In genomic region chr17:47678702-47679101, GRCm38 (mm10) we compare ENCODE assay signal across 28 mouse cellular contexts. TPM values are rescaled to one million over a fixed set of nuclear protein-coding genes. Genes with fewer than 3 reads are reported as not detected.
DNase-seq lines count a peak whose midpoint lies in the region; ATAC-seq and TF ChIP-seq lines count a peak whose summit lies in the region.
"Had no signal": no experiment of that assay in that cellular context is flagged by ENCODE, and none has a peak within 500 bp of the region (broad histone marks: within the 10 kb centered on the region; RNA-seq: fewer than 3 reads in every experiment).

No protein-coding gene starts in this region.

- H3K27me3 ChIP-seq in kidney, embryonic 14.5 days (ENCODE audit: control insufficient read depth, insufficient read depth, low read length): no peaks in the 10 kb centered on the region
- H3K27me3 ChIP-seq in kidney, adult 2 months (replicated peaks; ENCODE audit: control insufficient read depth, insufficient read depth, low read length): no peaks in the 10 kb centered on the region
- no peaks in the 10 kb centered on the region for H3K27me3 ChIP-seq in kidney, postnatal 0 days (ENCODE audit: insufficient read depth, low read length)
- no peaks in the 10 kb centered on the region for H3K27me3 ChIP-seq in stomach, embryonic 15.5 days (replicated peaks)
- no peaks in the 10 kb centered on the region for H3K27me3 ChIP-seq in stomach, postnatal 0 days (ENCODE audit: control insufficient read depth, insufficient read depth, low read length)
- H3K27me3 ChIP-seq: embryonic facial prominence, embryonic 13.5 days; forebrain, embryonic 15.5 days; hindbrain, embryonic 12.5 days; hindbrain, embryonic 15.5 days had no signal

- H3K27ac ChIP-seq in kidney, embryonic 14.5 days (ENCODE audit: low read depth, low read length): peak overlapping the region; percentile 38; the same call in 1 of the 2 replicates
- H3K27ac ChIP-seq in kidney, adult 2 months (ENCODE audit: insufficient read depth, low read depth, low read length): no peak overlapping the region
- peak overlapping the region; percentile 58; the same call in 1 of the 2 replicates for H3K27ac ChIP-seq in kidney, postnatal 0 days
- H3K27ac ChIP-seq in stomach, embryonic 15.5 days: 0 out of 2 replicates have a peak overlapping the region, but pooled peaks have one; percentile 18
- no peak overlapping the region for H3K27ac ChIP-seq in stomach, postnatal 0 days (replicated peaks)
- H3K27ac ChIP-seq: embryonic facial prominence, embryonic 10.5 days; embryonic facial prominence, embryonic 13.5 days; forebrain, embryonic 12.5 days; forebrain, embryonic 15.5 days; heart, adult 2 months; heart, embryonic 10.5 days; hindbrain, embryonic 12.5 days; hindbrain, embryonic 15.5 days had no signal

- WGBS in kidney, embryonic 14.5 days: 75% methylated on average over 5 of the region's 5 CpGs
- 49% methylated on average over 5 of the region's 5 CpGs for WGBS in kidney, adult 2 months
- 68% methylated on average over 5 of the region's 5 CpGs for WGBS in kidney, postnatal 0 days
- WGBS in stomach, embryonic 15.5 days: 69% methylated on average over 5 of the region's 5 CpGs
- WGBS in stomach, postnatal 0 days: 67% methylated on average over 5 of the region's 5 CpGs

- H3K4me3 ChIP-seq in kidney, embryonic 14.5 days (ENCODE audit: low read length): no peak overlapping the region
- H3K4me3 ChIP-seq in kidney, adult 2 months (ENCODE audit: insufficient read depth, low read depth, low read length): no peak overlapping the region
- H3K4me3 ChIP-seq in kidney, postnatal 0 days (replicated peaks; ENCODE audit: low read depth, low read length): no peak overlapping the region
- no peak overlapping the region for H3K4me3 ChIP-seq in stomach, embryonic 15.5 days (replicated peaks)
- no peak overlapping the region for H3K4me3 ChIP-seq in stomach, postnatal 0 days (ENCODE audit: low read depth, low read length)
- H3K4me3 ChIP-seq: embryonic facial prominence, embryonic 10.5 days; embryonic facial prominence, embryonic 13.5 days; erythroblast, embryonic 14.5 days; forebrain, embryonic 12.5 days; forebrain, embryonic 15.5 days; heart, adult 2 months; heart, embryonic 10.5 days; hindbrain, embryonic 12.5 days; hindbrain, embryonic 15.5 days had no signal

- ATAC-seq in kidney, embryonic 14.5 days (ENCODE audit: low FRiP score, low TSS enrichment): no peak
- no peak for ATAC-seq in kidney, postnatal 0 days (replicated peaks; ENCODE audit: low FRiP score, low read depth)
- ATAC-seq in stomach, embryonic 15.5 days (ENCODE audit: insufficient read depth, low FRiP score, low read depth): no peak
- ATAC-seq in stomach, postnatal 0 days (ENCODE audit: low FRiP score, low TSS enrichment): no peak
- ATAC-seq: activated CD4-positive, CD25-positive, alpha-beta regulatory T cell, adult 4 months; forebrain, embryonic 15.5 days had no signal

- no peak overlapping the region for H3K9ac ChIP-seq in kidney, embryonic 14.5 days (ENCODE audit: low read depth, low read length)
- H3K9ac ChIP-seq in kidney, postnatal 0 days (ENCODE audit: low read depth, low read length): no peak overlapping the region
- H3K9ac ChIP-seq in stomach, embryonic 15.5 days: no peak overlapping the region
- H3K9ac ChIP-seq in stomach, postnatal 0 days (ENCODE audit: low read length): no peak overlapping the region
- H3K9ac ChIP-seq: embryonic facial prominence, embryonic 13.5 days; forebrain, embryonic 12.5 days; forebrain, embryonic 15.5 days; hindbrain, embryonic 12.5 days; hindbrain, embryonic 15.5 days had no signal

- no peaks in the 10 kb centered on the region for H3K9me3 ChIP-seq in kidney, embryonic 14.5 days (ENCODE audit: control insufficient read depth, low read length)
- H3K9me3 ChIP-seq in kidney, postnatal 0 days (replicated peaks; ENCODE audit: low read length): no peaks in the 10 kb centered on the region
- no peaks in the 10 kb centered on the region for H3K9me3 ChIP-seq in stomach, embryonic 15.5 days
- no peaks in the 10 kb centered on the region for H3K9me3 ChIP-seq in stomach, postnatal 0 days (ENCODE audit: control insufficient read depth, low read length)
- H3K9me3 ChIP-seq: embryonic facial prominence, embryonic 10.5 days; embryonic facial prominence, embryonic 13.5 days; forebrain, embryonic 12.5 days; forebrain, embryonic 15.5 days; heart, embryonic 10.5 days; hindbrain, embryonic 12.5 days; hindbrain, embryonic 15.5 days had no signal

- no peak for TF ChIP-seq EP300 in stomach, postnatal 0 days (optimal IDR thresholded peaks at IDR 0.05)

- no peak for TF ChIP-seq CTCF in kidney, adult 2 months (conservative IDR thresholded peaks at IDR 0.05; ENCODE audit: insufficient read depth, insufficient read length, low read depth, low read length)
- TF ChIP-seq CTCF in kidney, postnatal 0 days (IDR thresholded peaks at IDR 0.05; ENCODE audit: low read depth): no peak
- no peak for TF ChIP-seq CTCF in stomach, postnatal 0 days (IDR thresholded peaks at IDR 0.05; ENCODE audit: low read depth)

- DNase-seq in kidney, adult 2 months: no peak
- DNase-seq in kidney, postnatal 0 days (ENCODE audit: low spot score): no peak
- no peak for DNase-seq in kidney, postnatal 14 days
- no peak for DNase-seq in stomach, postnatal 0 days (ENCODE audit: low spot score)
- peak; percentile 55 for DNase-seq in yolk sac, embryonic 10.5 days (ENCODE audit: low spot score)
- DNase-seq in cerebellum, postnatal 4 days (ENCODE audit: low spot score in 2 of 2): no peak
- DNase-seq: adrenal gland, adult 8-10 months; cerebellum, adult 11 months; cerebellum, adult 2 months; cerebellum, adult 9-11 months; cerebellum, postnatal 25 days; embryo, embryonic 11 days; gastrocnemius, postnatal 10 days; gastrocnemius, postnatal 36 days; heart, adult 2 months had no signal

- peaks cover 37% of the 10 kb centered on the region for H3K36me3 ChIP-seq in kidney, embryonic 14.5 days (ENCODE audit: control insufficient read depth, insufficient read depth, low read length)
- no peaks in the 10 kb centered on the region for H3K36me3 ChIP-seq in kidney, adult 2 months (ENCODE audit: control insufficient read depth, insufficient read depth, low read length)
- peaks cover 22% of the 10 kb centered on the region; the same call in 1 of the 2 replicates for H3K36me3 ChIP-seq in kidney, postnatal 0 days (ENCODE audit: insufficient read depth, low read length)
- H3K36me3 ChIP-seq in stomach, embryonic 15.5 days: peaks cover 14% of the 10 kb centered on the region
- 0 out of 2 replicates have a peak, but pooled peaks cover 3% of the 10 kb centered on the region for H3K36me3 ChIP-seq in stomach, postnatal 0 days (ENCODE audit: control insufficient read depth, insufficient read depth, low read length)

- TF ChIP-seq POLR2A in kidney, adult 2 months (IDR thresholded peaks at IDR 0.05; ENCODE audit: low read depth, low read length): no peak

- H3K4me1 ChIP-seq in kidney, embryonic 14.5 days (ENCODE audit: control insufficient read depth, insufficient read depth, low read length): no peaks in the 10 kb centered on the region
- no peaks in the 10 kb centered on the region for H3K4me1 ChIP-seq in kidney, adult 2 months (ENCODE audit: control insufficient read depth, insufficient read depth, low read length)
- no peaks in the 10 kb centered on the region for H3K4me1 ChIP-seq in kidney, postnatal 0 days (replicated peaks; ENCODE audit: insufficient read depth, low read length)
- H3K4me1 ChIP-seq in stomach, embryonic 15.5 days: no peaks in the 10 kb centered on the region
- no peaks in the 10 kb centered on the region for H3K4me1 ChIP-seq in stomach, postnatal 0 days (replicated peaks; ENCODE audit: control insufficient read depth, insufficient read depth)
- H3K4me1 ChIP-seq: embryonic facial prominence, embryonic 13.5 days; forebrain, embryonic 12.5 days; hindbrain, embryonic 12.5 days had no signal

- no peak overlapping the region for H3K4me2 ChIP-seq in kidney, embryonic 14.5 days (replicated peaks; ENCODE audit: low read depth, low read length)
- no peak overlapping the region for H3K4me2 ChIP-seq in kidney, postnatal 0 days (ENCODE audit: low read length)
- no peak overlapping the region for H3K4me2 ChIP-seq in stomach, embryonic 15.5 days
- no peak overlapping the region for H3K4me2 ChIP-seq in stomach, postnatal 0 days (replicated peaks; ENCODE audit: low read depth)
- H3K4me2 ChIP-seq: embryonic facial prominence, embryonic 13.5 days; forebrain, embryonic 12.5 days; forebrain, embryonic 15.5 days; hindbrain, embryonic 12.5 days; hindbrain, embryonic 15.5 days had no signal

RNA-seq across cellular contexts. Expression of gene Tomm6, which starts 9.5 kb away (rescaled TPM):
- 415 and 493 TPM in 2 replicates for polyA plus RNA-seq in kidney, embryonic 14.5 days (2014; fragmentation: Nextera tagmentation; extraction: Ambion mirVana)
- polyA plus RNA-seq in kidney, adult 2 months (2012; rRNA removed): 103 and 153 TPM in 2 replicates
- polyA plus RNA-seq in kidney, postnatal 0 days (2015; fragmentation: Nextera tagmentation; extraction: Ambion mirVana): 450 and 462 TPM in 2 replicates
- polyA plus RNA-seq in stomach, embryonic 15.5 days (2015; fragmentation: Nextera tagmentation; extraction: Ambion mirVana): 404 and 405 TPM in 2 replicates
- 353 and 386 TPM in 2 replicates for polyA plus RNA-seq in stomach, postnatal 0 days (2015; fragmentation: Nextera tagmentation; extraction: Ambion mirVana)

RNA-seq across cellular contexts. Expression of gene Frs3, which starts 10.1 kb away (rescaled TPM):
- 2.9 and 4.6 TPM in 2 replicates for polyA plus RNA-seq in kidney, embryonic 14.5 days (2014; fragmentation: Nextera tagmentation; extraction: Ambion mirVana)
- 28.9 and 39.5 TPM in 2 replicates for polyA plus RNA-seq in kidney, adult 2 months (2012; rRNA removed)
- 6.8 and 8.3 TPM in 2 replicates for polyA plus RNA-seq in kidney, postnatal 0 days (2015; fragmentation: Nextera tagmentation; extraction: Ambion mirVana)
- polyA plus RNA-seq in stomach, embryonic 15.5 days (2015; fragmentation: Nextera tagmentation; extraction: Ambion mirVana): 4.7 TPM in 2 replicates
- polyA plus RNA-seq in stomach, postnatal 0 days (2015; fragmentation: Nextera tagmentation; extraction: Ambion mirVana): 2.3 and 2.7 TPM in 2 replicates
- polyA plus RNA-seq: activated CD4-positive, CD25-positive, alpha-beta regulatory T cell, adult 4 months had no signal

RNA-seq across cellular contexts. Expression of gene Gm21981, which starts 15.6 kb away (rescaled TPM):
- polyA plus RNA-seq in kidney, embryonic 14.5 days (2014; fragmentation: Nextera tagmentation; extraction: Ambion mirVana): 0.55 and 1.2 TPM in 2 replicates
- polyA plus RNA-seq in kidney, adult 2 months (2012; rRNA removed): 1.1 and 2.1 TPM in 2 replicates
- polyA plus RNA-seq in kidney, postnatal 0 days (2015; fragmentation: Nextera tagmentation; extraction: Ambion mirVana): 0.25 and 0.36 TPM in 2 replicates
- polyA plus RNA-seq in stomach, embryonic 15.5 days (2015; fragmentation: Nextera tagmentation; extraction: Ambion mirVana): 0.19 and 0.27 TPM in 2 replicates
- 0.16 TPM in 1 of 2 replicates, not detected in the other for polyA plus RNA-seq in stomach, postnatal 0 days (2015; fragmentation: Nextera tagmentation; extraction: Ambion mirVana)
- polyA plus RNA-seq: activated CD4-positive, CD25-positive, alpha-beta regulatory T cell, adult 4 months; erythroblast, embryonic 14.5 days had no signal

RNA-seq across cellular contexts. Expression of gene Prickle4, which starts 15.8 kb away (rescaled TPM):
- 0.99 and 1.3 TPM in 2 replicates for polyA plus RNA-seq in kidney, embryonic 14.5 days (2014; fragmentation: Nextera tagmentation; extraction: Ambion mirVana)
- polyA plus RNA-seq in kidney, adult 2 months (2012; rRNA removed): 7.0 and 9.0 TPM in 2 replicates
- polyA plus RNA-seq in kidney, postnatal 0 days (2015; fragmentation: Nextera tagmentation; extraction: Ambion mirVana): 1.1 and 1.2 TPM in 2 replicates
- polyA plus RNA-seq in stomach, embryonic 15.5 days (2015; fragmentation: Nextera tagmentation; extraction: Ambion mirVana): 0.34 and 0.42 TPM in 2 replicates
- polyA plus RNA-seq in stomach, postnatal 0 days (2015; fragmentation: Nextera tagmentation; extraction: Ambion mirVana): 0.19 and 0.51 TPM in 2 replicates
- polyA plus RNA-seq: activated CD4-positive, CD25-positive, alpha-beta regulatory T cell, adult 4 months; embryonic facial prominence, embryonic 10.5 days; heart, embryonic 10.5 days had no signal

RNA-seq across cellular contexts. Expression of gene Pgc, which starts 47.9 kb away (rescaled TPM):
- not detected in 2 replicates for polyA plus RNA-seq in kidney, embryonic 14.5 days (2014; fragmentation: Nextera tagmentation; extraction: Ambion mirVana)
- polyA plus RNA-seq in kidney, adult 2 months (2012; rRNA removed): 0.29 and 1.0 TPM in 2 replicates
- polyA plus RNA-seq in kidney, postnatal 0 days (2015; fragmentation: Nextera tagmentation; extraction: Ambion mirVana): 0.08 and 0.09 TPM in 2 replicates
- 52.1 and 71.7 TPM in 2 replicates for polyA plus RNA-seq in stomach, embryonic 15.5 days (2015; fragmentation: Nextera tagmentation; extraction: Ambion mirVana)
- 1,647 and 1,784 TPM in 2 replicates for polyA plus RNA-seq in stomach, postnatal 0 days (2015; fragmentation: Nextera tagmentation; extraction: Ambion mirVana)
- polyA plus RNA-seq: activated CD4-positive, CD25-positive, alpha-beta regulatory T cell, adult 4 months; cortical plate, adult 2 months; embryonic facial prominence, embryonic 13.5 days; erythroblast, embryonic 14.5 days; forebrain, embryonic 12.5 days; forebrain, embryonic 15.5 days; heart, postnatal 0 days; hindbrain, embryonic 12.5 days had no signal

Comparison
In these comparisons a context has a peak if more than half of its experiments do, and no peak if none do; other contexts are left out.
1. H3K27ac ChIP-seq: peak in kidney, embryonic 14.5 days (single experiment), kidney, postnatal 0 days (single experiment) and stomach, embryonic 15.5 days (single experiment); none in kidney, adult 2 months (single experiment) and stomach, postnatal 0 days (single experiment).